Mouse (Mus musculus) lung, postnatal 0 days (tissue): ENCODE results near the gene Slc12a3. TPM values are rescaled to one million over a fixed set of nuclear protein-coding genes. Genes with fewer than 3 reads are reported as not detected.

Experiments
- ATAC-seq: fragments of 200-750 bp; cut with Nextera tagmentation; 2 replicates; pipeline ENCODE4 v1.8.0; 2017; ENCODE audit warnings: moderate library complexity
- DNase-seq: peaks from one replicate; pipeline ENCODE4 v3.0.0-alpha.2; 2016; ENCODE audit warnings: low spot score
- H3K27ac ChIP-seq: fragments of 300-500 bp; sonication (generic); 2 replicates; pipeline ENCODE4 v1.5.1; 2014; ENCODE audit warnings: antibody characterized with exemption, mild to moderate bottlenecking, low read length, mixed read lengths
- H3K27me3 ChIP-seq: fragments of 300-500 bp; sonication (generic); replicated peaks from 2 replicates; pipeline ENCODE4 v1.6.1; 2014; ENCODE audit warnings: low read length, mixed read lengths; ENCODE audit not compliant: insufficient read depth
- H3K36me3 ChIP-seq: fragments of 300-500 bp; sonication (generic); 2 replicates; pipeline ENCODE4 v1.6.1; 2014; ENCODE audit warnings: low read length, mixed read lengths; ENCODE audit not compliant: insufficient read depth
- H3K4me1 ChIP-seq: fragments of 300-500 bp; sonication (generic); 2 replicates; pipeline ENCODE4 v1.6.1; 2014; ENCODE audit warnings: antibody characterized with exemption, low read depth, low read length, mixed read lengths; ENCODE audit not compliant: insufficient read depth
- H3K4me2 ChIP-seq: fragments of 300-500 bp; sonication (generic); replicated peaks from 2 replicates; pipeline ENCODE4 v1.6.1; 2014; ENCODE audit warnings: low read depth, mild to moderate bottlenecking, low read length, moderate library complexity, mixed read lengths
- H3K4me3 ChIP-seq: fragments of 300-500 bp; sonication (generic); 2 replicates; pipeline ENCODE4 v1.5.1; 2014; ENCODE audit warnings: low read depth, low read length
- H3K9ac ChIP-seq: fragments of 300-500 bp; sonication (generic); replicated peaks from 2 replicates; pipeline ENCODE4 v1.6.1; 2014; ENCODE audit warnings: low read depth, mild to moderate bottlenecking
- H3K9me3 ChIP-seq: fragments of 300-500 bp; sonication (generic); 2 replicates; pipeline ENCODE4 v1.6.1; 2016; ENCODE audit warnings: low read length, mixed read lengths
- CTCF ChIP-seq: IDR thresholded peaks from 2 replicates; pipeline ENCODE4 v1.5.1; 2016; ENCODE audit warnings: antibody characterized with exemption, mild to moderate bottlenecking
- EP300 ChIP-seq: IDR thresholded peaks from 2 replicates; pipeline ENCODE4 v1.6.1; 2016; ENCODE audit warnings: antibody characterized with exemption, mild to moderate bottlenecking, control low read depth
- WGBS: fragments of 180-500 bp; shearing (Covaris S2); extraction: QIAGEN DNeasy Blood & Tissue Kit; methylation state at CpG from one replicate; pipeline ENCODE4 v1.1.7; 2014; 5-methylcytosine and 5-hydroxymethylcytosine counted together
- polyA plus RNA-seq: library from polyadenylated mRNA; unstranded; fragments of >200 nt; fragmentation: Nextera tagmentation; extraction: Ambion mirVana; gene quantifications from 2 replicates; pipeline ENCODE4 v1.2.1, GENCODE M21; 2015

Slc12a3 gene
- polyA plus RNA-seq, 1 experiment from 2014 or later, result 0.12 TPM

DNA sequence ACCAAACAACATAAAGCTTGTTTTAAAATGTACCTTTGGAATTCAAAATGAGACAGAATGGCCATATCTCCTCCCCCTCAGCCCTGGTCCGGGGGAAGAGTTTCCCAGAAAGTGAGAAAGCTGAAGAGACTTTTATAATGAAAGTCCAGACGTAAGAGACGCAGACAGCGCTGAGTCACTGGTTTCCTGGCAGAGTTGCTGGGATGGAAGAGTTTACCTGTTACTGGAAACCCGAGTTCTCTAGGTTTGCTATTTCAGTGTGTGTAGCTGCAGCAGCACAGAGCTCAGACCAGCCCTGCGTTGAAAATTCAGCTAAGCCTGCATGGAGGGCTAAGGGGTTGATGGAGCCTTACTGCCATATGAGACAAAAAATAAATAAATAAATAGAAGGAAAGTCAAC lies 6.0 kb upstream of the Slc12a3 start:
- DNase-seq, result no peak
- H3K36me3 ChIP-seq, result no peaks in the 10 kb centered on the region
- no peak overlapping the region for H3K9ac ChIP-seq
- 76% methylated on average over 6 of the region's 6 CpGs for WGBS
- H3K4me3 ChIP-seq, result no peak overlapping the region
- H3K4me1 ChIP-seq, result 0 out of 2 replicates have a peak, but pooled peaks cover 6% of the 10 kb centered on the region
- no peak overlapping the region for H3K27ac ChIP-seq
- no peak for TF ChIP-seq CTCF
- no peak for ATAC-seq
- no peaks in the 10 kb centered on the region for H3K9me3 ChIP-seq
- H3K27me3 ChIP-seq, result no peaks in the 10 kb centered on the region
- H3K4me2 ChIP-seq, result no peak overlapping the region

DNA sequence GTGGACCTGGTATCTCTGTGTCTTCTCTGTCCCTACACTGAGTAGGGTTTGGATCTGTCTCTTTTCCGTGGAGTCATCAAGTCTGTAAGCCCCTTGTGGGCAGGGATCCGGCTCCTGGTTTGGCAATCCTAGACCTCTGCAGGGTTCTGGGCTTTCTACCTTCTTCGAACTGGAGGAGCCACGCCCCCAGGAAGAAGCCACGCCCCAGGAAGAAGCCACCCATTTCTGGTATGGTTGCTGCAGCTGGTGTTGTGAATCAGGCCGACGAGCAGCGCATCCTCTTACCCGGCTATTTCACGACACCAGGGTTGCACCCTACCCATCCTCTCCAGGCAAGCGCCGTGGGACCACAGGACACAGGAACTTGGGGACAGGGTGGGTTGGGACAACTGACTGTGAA lies 4.9 kb upstream of the Slc12a3 start:
- no peaks in the 10 kb centered on the region for H3K36me3 ChIP-seq
- no peak for DNase-seq
- no peak for ATAC-seq
- TF ChIP-seq EP300, result no peak
- TF ChIP-seq CTCF, result no peak
- peaks cover 6% of the 10 kb centered on the region; the same call in 1 of the 2 replicates for H3K4me1 ChIP-seq
- no peak overlapping the region for H3K4me2 ChIP-seq
- H3K4me3 ChIP-seq, result no peak overlapping the region
- no peaks in the 10 kb centered on the region for H3K9me3 ChIP-seq
- no peak overlapping the region for H3K9ac ChIP-seq
- H3K27ac ChIP-seq, result no peak overlapping the region
- H3K27me3 ChIP-seq, result no peaks in the 10 kb centered on the region
- 47% methylated on average over 12 of the region's 12 CpGs for WGBS

DNA sequence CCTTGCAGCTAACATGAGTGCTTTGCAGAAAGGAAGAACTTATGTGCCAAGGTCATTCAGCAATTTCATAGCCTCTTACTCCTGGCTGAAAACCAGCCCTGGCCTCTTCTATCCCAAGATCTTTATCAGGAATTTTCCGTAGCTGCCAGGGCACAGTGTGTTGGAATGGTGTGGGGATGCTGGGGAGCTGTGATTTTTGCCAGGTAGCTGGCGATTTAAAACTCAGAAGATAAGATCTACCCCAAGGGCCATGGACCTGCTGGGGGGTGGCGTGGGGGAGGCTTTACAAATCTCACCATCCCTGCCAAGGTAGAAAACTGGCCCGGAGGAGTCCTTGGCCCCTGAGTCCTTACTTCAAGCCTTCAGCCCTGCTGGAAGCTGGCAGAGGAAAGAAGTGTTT lies 3.0 kb upstream of the Slc12a3 start:
- Histone ChIP-seq H3K36me3 (no peaks in the 10 kb centered on the region), H3K4me1 (peaks cover 6% of the 10 kb centered on the region; the same call in 1 of the 2 replicates), H3K4me2 (no peak overlapping the region), H3K27me3 (no peaks in the 10 kb centered on the region), H3K9me3 (no peaks in the 10 kb centered on the region), H3K27ac (no peak overlapping the region), H3K4me3 (no peak overlapping the region), H3K9ac (no peak overlapping the region)
- WGBS, result 48% methylated on average over 4 of the region's 4 CpGs
- TF ChIP-seq EP300 (no peak), CTCF (no peak)
- 0 out of 2 replicates have a peak, but pooled peaks have one; percentile 16 for ATAC-seq
- peak; percentile 38 for DNase-seq

DNA sequence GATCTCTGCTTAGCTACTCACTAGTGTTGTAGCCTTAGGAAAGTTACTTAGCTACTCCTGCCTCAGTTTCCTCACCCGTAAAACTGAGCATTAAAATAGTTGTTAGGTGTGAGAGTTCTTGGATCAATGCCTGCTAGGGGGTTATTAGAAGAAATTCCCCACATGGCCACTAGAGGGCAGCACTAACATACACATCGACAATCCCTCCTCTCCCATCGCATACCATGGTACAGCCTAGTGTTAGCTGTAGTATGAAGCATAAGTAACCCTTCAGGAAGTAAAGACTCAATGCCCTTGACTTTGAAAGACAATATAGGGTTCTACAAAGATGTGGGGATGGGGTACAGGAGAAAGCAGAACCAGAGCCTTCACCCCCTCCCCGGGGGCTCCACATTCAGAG lies 1.7 kb downstream of the Slc12a3 start:
- no peaks in the 10 kb centered on the region for H3K36me3 ChIP-seq
- no peaks in the 10 kb centered on the region for H3K9me3 ChIP-seq
- no peaks in the 10 kb centered on the region for H3K27me3 ChIP-seq
- H3K4me3 ChIP-seq, result no peak overlapping the region
- no peak overlapping the region for H3K4me2 ChIP-seq
- TF ChIP-seq EP300 (no peak), CTCF (peak; percentile 95)
- peaks cover 6% of the 10 kb centered on the region; the same call in 1 of the 2 replicates for H3K4me1 ChIP-seq
- WGBS, result 27% methylated on average over 4 of the region's 4 CpGs
- no peak overlapping the region for H3K9ac ChIP-seq
- peak; percentile 52 for ATAC-seq
- peak; percentile 86 for DNase-seq
- no peak overlapping the region for H3K27ac ChIP-seq

DNA sequence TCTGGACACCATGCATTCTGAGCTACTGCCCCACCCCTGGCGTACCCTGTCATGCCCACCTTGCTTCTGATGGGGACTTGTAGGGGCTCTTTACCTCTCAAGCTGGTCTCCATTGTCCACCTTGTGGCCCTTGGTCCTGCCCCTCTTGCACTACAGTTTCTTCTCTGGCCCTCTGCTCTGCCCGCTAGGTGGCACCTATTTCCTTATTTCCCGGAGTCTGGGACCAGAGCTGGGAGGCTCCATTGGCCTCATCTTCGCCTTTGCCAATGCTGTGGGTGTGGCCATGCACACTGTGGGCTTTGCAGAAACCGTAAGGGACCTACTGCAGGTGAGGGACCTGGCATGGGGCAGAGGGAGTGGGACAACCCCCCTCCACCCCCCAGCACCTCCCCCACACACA lies 4.3 kb downstream of the Slc12a3 start:
- Histone ChIP-seq H3K36me3 (no peaks in the 10 kb centered on the region), H3K27ac (no peak overlapping the region), H3K9me3 (no peaks in the 10 kb centered on the region), H3K27me3 (no peaks in the 10 kb centered on the region), H3K4me1 (no peaks in the 10 kb centered on the region; the same call in 1 of the 2 replicates), H3K4me2 (no peak overlapping the region), H3K4me3 (no peak overlapping the region), H3K9ac (no peak overlapping the region)
- WGBS, result 48% methylated on average over 5 of the region's 5 CpGs
- peak; percentile 66 for TF ChIP-seq CTCF
- TF ChIP-seq EP300, result no peak
- DNase-seq, result peak; percentile 46
- ATAC-seq, result peak; percentile 18; the same call in 1 of the 2 replicates

DNA sequence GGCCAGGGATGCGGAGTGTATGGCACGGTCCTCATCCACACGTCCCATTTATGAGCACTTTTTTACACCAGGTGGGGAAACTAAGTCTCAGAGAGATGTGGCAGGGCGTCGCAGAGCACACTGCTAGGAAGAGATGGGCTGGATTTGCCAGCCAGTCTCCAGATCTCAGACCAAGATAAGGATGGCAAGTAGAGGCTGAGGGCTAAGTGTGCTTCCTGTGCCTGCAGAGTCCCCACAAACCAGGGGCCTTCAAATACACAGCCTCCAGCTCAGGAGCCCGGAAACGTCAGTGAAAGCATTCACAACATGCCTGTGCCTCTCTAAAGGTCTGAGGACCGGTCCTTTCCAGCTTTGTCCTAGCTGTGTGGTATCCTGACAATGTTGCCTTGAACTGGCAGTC lies 8.6 kb downstream of the Slc12a3 start:
- no peak for DNase-seq
- WGBS, result 64% methylated on average over 8 of the region's 8 CpGs
- no peaks in the 10 kb centered on the region for H3K36me3 ChIP-seq
- H3K4me3 ChIP-seq, result no peak overlapping the region
- H3K4me2 ChIP-seq, result no peak overlapping the region
- no peak for ATAC-seq
- H3K27me3 ChIP-seq, result no peaks in the 10 kb centered on the region
- no peaks in the 10 kb centered on the region for H3K9me3 ChIP-seq
- TF ChIP-seq CTCF, result no peak
- TF ChIP-seq EP300, result no peak
- no peak overlapping the region for H3K9ac ChIP-seq
- no peak overlapping the region for H3K27ac ChIP-seq
- no peaks in the 10 kb centered on the region for H3K4me1 ChIP-seq

DNA sequence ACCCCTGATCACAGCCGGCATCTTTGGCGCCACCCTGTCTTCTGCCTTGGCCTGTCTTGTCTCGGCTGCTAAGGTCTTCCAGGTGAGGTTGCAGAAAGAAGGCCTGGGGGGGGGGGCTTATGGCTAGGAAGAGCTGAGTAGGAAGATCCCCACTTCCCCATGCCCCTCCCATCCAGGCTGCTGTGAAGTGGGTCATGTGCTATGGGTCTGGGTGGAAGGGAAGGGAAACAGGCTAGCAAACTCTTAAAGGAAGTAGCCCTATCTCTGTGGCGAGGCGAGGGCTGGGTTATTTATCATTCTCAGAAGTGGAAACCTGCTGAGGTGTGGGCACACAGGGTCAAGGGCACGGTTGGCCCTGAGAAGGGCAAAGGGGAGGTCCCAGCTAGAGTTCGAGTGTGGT lies 11.8 kb downstream of the Slc12a3 start:
- no peak overlapping the region for H3K9ac ChIP-seq
- no peak for DNase-seq
- H3K36me3 ChIP-seq, result no peaks in the 10 kb centered on the region
- no peak overlapping the region for H3K4me3 ChIP-seq
- no peaks in the 10 kb centered on the region for H3K9me3 ChIP-seq
- H3K27me3 ChIP-seq, result no peaks in the 10 kb centered on the region
- TF ChIP-seq EP300 (no peak), CTCF (no peak)
- ATAC-seq, result no peak
- no peaks in the 10 kb centered on the region for H3K4me1 ChIP-seq
- no peak overlapping the region for H3K4me2 ChIP-seq
- 65% methylated on average over 7 of the region's 7 CpGs for WGBS
- H3K27ac ChIP-seq, result no peak overlapping the region
